Mouse (Mus musculus) limb, embryonic 12.5 days (tissue): Measurements from ENCODE around the gene Pou3f3. TPM values are rescaled to one million over a fixed set of nuclear protein-coding genes. Genes with fewer than 3 reads are reported as not detected.

Experiments used
- ATAC-seq: fragments of 200-750 bp; cut with Nextera tagmentation; 2 replicates; pipeline ENCODE4 v1.8.0; 2017; ENCODE audit warnings: low read depth, moderate TSS enrichment; ENCODE audit not compliant: insufficient number of reproducible peaks, insufficient read depth, low FRiP score, low TSS enrichment
- H3K27ac ChIP-seq: fragments of 300-500 bp; sonication (generic); 2 replicates; pipeline ENCODE4 v1.5.1; 2016; ENCODE audit warnings: mild to moderate bottlenecking, moderate library complexity
- H3K27me3 ChIP-seq: fragments of 300-500 bp; sonication (generic); 2 replicates; pipeline ENCODE4 v1.6.1; 2016; ENCODE audit warnings: mild to moderate bottlenecking, moderate library complexity
- H3K36me3 ChIP-seq: fragments of 300-500 bp; sonication (generic); 2 replicates; pipeline ENCODE4 v1.6.1; 2016; ENCODE audit warnings: mild to moderate bottlenecking, moderate library complexity
- H3K4me1 ChIP-seq: fragments of 300-500 bp; sonication (generic); replicated peaks from 2 replicates; pipeline ENCODE4 v1.6.1; 2016
- H3K4me2 ChIP-seq: fragments of 300-500 bp; sonication (generic); 2 replicates; pipeline ENCODE4 v1.6.1; 2016; ENCODE audit warnings: mild to moderate bottlenecking, moderate library complexity
- H3K4me3 ChIP-seq: fragments of 300-500 bp; sonication (generic); replicated peaks from 2 replicates; pipeline ENCODE4 v1.5.1; 2016; ENCODE audit warnings: mild to moderate bottlenecking
- H3K9ac ChIP-seq: fragments of 300-500 bp; sonication (generic); replicated peaks from 2 replicates; pipeline ENCODE4 v1.6.1; 2016; ENCODE audit warnings: mild to moderate bottlenecking, moderate library complexity
- H3K9me3 ChIP-seq: fragments of 300-500 bp; sonication (generic); 2 replicates; pipeline ENCODE4 v1.6.1; 2016; ENCODE audit warnings: mild to moderate bottlenecking, moderate library complexity
- WGBS: fragments of 180-500 bp; shearing (Covaris S2); methylation state at CpG from one replicate; pipeline ENCODE4 v1.1.7; 2016; 5-methylcytosine and 5-hydroxymethylcytosine counted together
- polyA plus RNA-seq: library from polyadenylated mRNA; unstranded; fragments of >200 nt; fragmentation: Nextera tagmentation; extraction: Ambion mirVana; gene quantifications from 2 replicates; pipeline ENCODE4 v1.2.1, GENCODE M21; 2016

The Pou3f3 gene
- polyA plus RNA-seq, 1 experiment from 2014 or later = 0.50 TPM

DNA sequence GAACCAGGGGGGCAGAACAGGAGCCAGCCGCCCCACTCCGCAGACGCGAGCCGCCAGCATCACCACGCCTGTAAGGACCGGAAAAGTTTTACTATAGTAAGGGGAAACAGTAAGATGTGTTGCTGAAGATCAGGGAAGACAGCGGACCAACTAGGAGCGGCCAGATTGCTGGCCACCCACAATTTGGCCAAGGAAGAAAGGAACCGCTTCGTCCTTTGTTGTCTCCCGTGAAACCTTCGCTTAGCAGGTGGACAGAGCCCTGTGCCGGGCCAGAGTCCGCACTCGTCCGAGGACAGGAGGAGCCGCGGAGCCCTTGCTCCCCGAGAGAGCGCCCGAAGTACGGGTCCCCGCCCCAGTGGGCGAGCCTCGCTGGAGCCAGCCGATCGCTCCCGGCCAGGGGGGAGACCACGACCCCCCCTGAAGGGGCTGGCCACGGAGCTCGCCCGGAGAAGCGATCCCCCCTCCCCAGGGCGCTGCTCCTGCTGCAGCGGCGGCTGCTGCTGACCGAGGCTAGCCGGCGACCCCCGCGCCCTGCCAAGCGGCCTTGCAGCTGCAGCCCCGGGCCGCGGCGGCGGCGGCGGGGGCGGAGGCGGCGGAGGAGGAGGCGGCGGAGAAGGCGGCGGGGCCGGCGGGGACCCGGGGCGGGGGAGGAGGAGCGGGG is 933 bp downstream of the Pou3f3 start:
- Histone ChIP-seq H3K27ac (no peak overlapping the region), H3K9me3 (no peaks in the 10 kb centered on the region), H3K4me1 (peaks cover 39% of the 10 kb centered on the region), H3K27me3 (peaks cover 89% of the 10 kb centered on the region), H3K4me3 (peak overlapping the region; percentile 52), H3K4me2 (peak overlapping the region; percentile 79), H3K36me3 (no peaks in the 10 kb centered on the region), H3K9ac (peak overlapping the region; percentile 60)
- ATAC-seq = no peak
- WGBS = under 1% methylated on average over 42 of the region's 62 CpGs

DNA sequence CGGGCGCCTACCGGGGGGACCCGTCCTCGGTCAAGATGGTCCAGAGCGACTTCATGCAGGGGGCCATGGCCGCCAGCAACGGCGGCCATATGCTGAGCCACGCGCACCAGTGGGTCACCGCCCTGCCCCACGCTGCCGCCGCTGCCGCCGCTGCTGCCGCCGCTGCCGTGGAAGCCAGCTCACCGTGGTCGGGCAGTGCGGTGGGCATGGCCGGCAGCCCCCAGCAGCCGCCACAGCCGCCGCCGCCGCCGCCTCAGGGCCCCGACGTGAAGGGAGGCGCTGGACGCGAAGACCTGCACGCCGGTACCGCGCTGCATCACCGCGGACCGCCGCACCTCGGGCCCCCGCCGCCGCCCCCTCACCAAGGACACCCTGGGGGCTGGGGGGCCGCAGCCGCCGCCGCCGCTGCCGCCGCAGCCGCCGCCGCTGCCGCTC is 1.8 kb downstream of the Pou3f3 start:
- ATAC-seq = no peak
- 0% methylated on average over 44 of the region's 58 CpGs for WGBS
- Histone ChIP-seq H3K27me3 (peaks cover 88% of the 10 kb centered on the region), H3K9ac (0 out of 2 replicates have a peak overlapping the region, but pooled peaks have one; percentile 37), H3K27ac (no peak overlapping the region), H3K4me1 (peaks cover 39% of the 10 kb centered on the region), H3K9me3 (no peaks in the 10 kb centered on the region), H3K4me3 (peak overlapping the region; percentile 52), H3K36me3 (no peaks in the 10 kb centered on the region), H3K4me2 (peak overlapping the region; percentile 79)

DNA sequence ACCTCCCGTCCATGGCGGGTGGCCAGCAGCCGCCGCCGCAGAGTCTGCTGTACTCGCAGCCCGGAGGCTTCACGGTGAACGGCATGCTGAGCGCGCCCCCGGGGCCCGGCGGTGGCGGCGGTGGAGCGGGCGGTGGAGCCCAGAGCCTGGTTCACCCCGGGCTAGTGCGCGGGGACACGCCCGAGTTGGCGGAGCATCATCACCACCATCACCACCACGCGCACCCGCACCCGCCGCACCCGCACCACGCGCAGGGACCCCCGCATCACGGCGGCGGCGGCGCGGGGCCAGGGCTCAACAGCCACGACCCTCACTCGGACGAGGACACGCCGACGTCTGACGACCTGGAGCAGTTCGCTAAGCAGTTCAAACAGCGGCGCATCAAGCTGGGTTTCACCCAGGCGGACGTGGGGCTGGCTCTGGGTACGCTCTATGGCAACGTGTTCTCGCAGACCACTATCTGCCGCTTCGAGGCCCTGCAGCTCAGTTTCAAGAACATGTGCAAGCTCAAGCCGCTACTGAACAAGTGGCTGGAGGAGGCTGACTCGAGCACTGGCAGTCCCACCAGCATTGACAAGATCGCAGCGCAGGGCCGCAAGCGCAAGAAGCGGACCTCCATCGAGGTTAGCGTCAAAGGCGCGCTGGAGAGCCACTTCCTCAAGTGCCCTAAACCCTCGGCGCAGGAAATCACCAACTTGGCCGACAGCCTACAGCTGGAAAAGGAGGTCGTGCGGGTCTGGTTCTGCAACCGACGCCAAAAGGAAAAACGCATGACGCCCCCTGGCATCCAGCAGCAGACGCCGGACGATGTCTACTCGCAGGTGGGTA is 2.4 kb downstream of the Pou3f3 start:
- no peak for ATAC-seq

DNA sequence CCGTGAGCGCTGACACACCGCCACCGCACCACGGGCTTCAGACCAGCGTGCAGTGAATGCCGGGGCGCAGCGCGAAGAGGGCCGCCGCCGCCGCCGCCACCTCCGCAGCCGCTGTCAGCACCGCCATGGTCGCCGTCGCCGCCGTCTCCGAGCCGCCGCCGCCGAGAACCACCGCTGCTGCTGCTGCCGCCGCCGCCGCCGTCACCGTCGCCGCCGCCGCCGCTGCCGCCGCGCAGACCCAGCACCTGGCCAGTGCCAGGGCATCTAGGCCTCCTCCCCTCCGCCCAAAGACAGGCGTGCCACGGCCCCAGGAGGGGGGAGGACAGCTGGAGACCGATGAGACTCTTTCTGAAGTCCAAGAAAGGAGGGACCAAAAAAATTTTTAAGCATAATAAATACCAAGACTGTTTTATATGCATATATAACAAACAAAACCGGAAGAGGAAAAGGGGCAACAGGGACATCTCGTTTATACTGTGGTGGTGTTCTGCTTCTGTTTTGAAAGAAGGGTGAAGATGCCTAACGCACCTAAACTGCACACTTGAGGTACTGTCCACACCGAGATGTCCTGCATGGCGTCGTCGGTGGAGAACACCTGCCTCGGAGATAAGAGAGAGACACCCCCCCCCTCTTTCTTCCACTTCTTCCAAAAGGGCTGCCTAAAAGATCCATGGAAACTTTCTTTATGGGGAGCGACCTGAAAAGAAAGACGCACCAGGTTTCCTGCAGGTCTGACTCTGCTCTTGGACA is 3.2 kb downstream of the Pou3f3 start:
- WGBS = under 1% methylated on average over 42 of the region's 57 CpGs
- no peak for ATAC-seq
- Histone ChIP-seq H3K4me2 (peak overlapping the region; percentile 79), H3K9me3 (no peaks in the 10 kb centered on the region), H3K27me3 (peaks cover 86% of the 10 kb centered on the region), H3K4me3 (peak overlapping the region; percentile 52), H3K36me3 (no peaks in the 10 kb centered on the region), H3K4me1 (peaks cover 34% of the 10 kb centered on the region), H3K27ac (no peak overlapping the region), H3K9ac (0 out of 2 replicates have a peak overlapping the region, but pooled peaks have one; percentile 27)

More for the DNA sequence above, 2.4 kb downstream of the Pou3f3 start:
- WGBS = under 1% methylated on average over 76 of the region's 80 CpGs
- Histone ChIP-seq H3K4me1 (peaks cover 39% of the 10 kb centered on the region), H3K4me3 (peak overlapping the region; percentile 52), H3K9me3 (no peaks in the 10 kb centered on the region), H3K4me2 (peak overlapping the region; percentile 79), H3K27me3 (peaks cover 86% of the 10 kb centered on the region), H3K36me3 (no peaks in the 10 kb centered on the region), H3K27ac (no peak overlapping the region), H3K9ac (0 out of 2 replicates have a peak overlapping the region, but pooled peaks have one; percentile 37)

DNA sequence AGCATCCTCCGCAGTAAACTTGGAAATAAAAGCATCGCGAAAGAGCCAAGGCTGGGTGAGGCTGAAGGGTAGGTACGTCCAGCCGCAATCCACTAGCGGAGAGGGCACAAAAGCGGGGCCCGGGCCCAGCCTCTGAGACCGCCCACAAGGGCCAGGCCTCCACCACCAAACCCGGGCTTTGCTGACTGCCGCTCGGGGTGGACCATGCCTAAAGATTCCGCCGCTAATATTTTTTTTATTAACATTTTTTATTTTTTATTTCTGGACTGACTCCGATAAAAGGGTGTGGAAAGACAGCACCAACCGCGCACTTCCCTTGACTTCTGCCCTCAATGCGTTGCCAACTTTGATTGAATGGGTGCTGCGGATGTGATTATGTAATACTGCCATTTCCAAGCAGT is 3.9 kb downstream of the Pou3f3 start:
- H3K4me1 ChIP-seq = peaks cover 26% of the 10 kb centered on the region
- no peak overlapping the region for H3K4me2 ChIP-seq
- H3K27ac ChIP-seq = no peak overlapping the region
- H3K4me3 ChIP-seq = no peak overlapping the region
- H3K27me3 ChIP-seq = peaks cover 86% of the 10 kb centered on the region
- H3K9me3 ChIP-seq = no peaks in the 10 kb centered on the region
- H3K9ac ChIP-seq = no peak overlapping the region
- H3K36me3 ChIP-seq = no peaks in the 10 kb centered on the region
- ATAC-seq = no peak
- WGBS = under 1% methylated on average over 19 of the region's 19 CpGs

DNA sequence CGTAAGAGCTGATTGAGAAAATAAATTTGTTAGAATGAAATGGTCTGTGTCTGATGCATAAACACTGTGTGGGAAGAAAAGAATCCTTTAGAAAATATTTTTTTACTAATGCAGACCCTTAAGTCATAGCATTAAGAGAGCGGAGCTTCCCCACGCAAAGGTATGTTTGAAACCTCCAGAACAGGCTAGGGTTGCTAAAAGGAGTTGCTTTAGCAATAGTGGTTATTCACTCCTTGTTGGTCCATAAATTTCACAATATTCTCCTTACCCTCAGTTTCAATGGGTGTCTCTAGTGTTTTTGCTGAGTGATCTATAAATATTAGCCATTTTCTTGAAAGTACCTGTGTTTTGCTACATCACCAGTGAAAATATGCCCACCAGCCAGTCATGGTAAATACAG is 4.6 kb downstream of the Pou3f3 start:
- WGBS = 7% methylated on average over 3 of the region's 3 CpGs
- Histone ChIP-seq H3K4me2 (no peak overlapping the region), H3K27ac (no peak overlapping the region), H3K9ac (no peak overlapping the region), H3K4me1 (peaks cover 26% of the 10 kb centered on the region), H3K27me3 (peaks cover 85% of the 10 kb centered on the region), H3K36me3 (no peaks in the 10 kb centered on the region), H3K4me3 (no peak overlapping the region), H3K9me3 (no peaks in the 10 kb centered on the region)
- ATAC-seq = no peak

DNA sequence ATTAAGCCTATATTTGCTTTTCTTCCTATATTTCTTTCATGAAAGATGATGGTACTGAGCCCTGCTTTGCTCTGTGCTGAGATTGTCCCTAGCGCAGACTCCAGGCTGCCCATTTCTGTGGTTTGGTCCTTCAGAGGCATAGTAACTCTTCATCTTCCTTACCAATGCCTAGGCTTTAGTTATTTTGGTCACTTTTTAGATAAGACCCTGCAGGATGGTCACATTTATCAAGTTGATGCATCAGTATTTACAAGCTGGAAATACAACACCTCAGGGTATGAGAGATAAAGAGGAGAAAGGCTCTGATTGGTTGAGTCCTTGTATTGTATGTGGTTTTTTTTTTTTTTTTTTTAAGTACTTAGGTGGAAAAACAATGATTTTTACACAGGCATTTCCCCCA is 5.2 kb downstream of the Pou3f3 start:
- WGBS = 10% methylated on average over 1 of the region's 1 CpGs
- Histone ChIP-seq H3K4me2 (no peak overlapping the region), H3K4me1 (peaks cover 25% of the 10 kb centered on the region), H3K4me3 (no peak overlapping the region), H3K9ac (no peak overlapping the region), H3K36me3 (no peaks in the 10 kb centered on the region), H3K27me3 (peaks cover 85% of the 10 kb centered on the region), H3K27ac (no peak overlapping the region), H3K9me3 (no peaks in the 10 kb centered on the region)
- no peak for ATAC-seq

DNA sequence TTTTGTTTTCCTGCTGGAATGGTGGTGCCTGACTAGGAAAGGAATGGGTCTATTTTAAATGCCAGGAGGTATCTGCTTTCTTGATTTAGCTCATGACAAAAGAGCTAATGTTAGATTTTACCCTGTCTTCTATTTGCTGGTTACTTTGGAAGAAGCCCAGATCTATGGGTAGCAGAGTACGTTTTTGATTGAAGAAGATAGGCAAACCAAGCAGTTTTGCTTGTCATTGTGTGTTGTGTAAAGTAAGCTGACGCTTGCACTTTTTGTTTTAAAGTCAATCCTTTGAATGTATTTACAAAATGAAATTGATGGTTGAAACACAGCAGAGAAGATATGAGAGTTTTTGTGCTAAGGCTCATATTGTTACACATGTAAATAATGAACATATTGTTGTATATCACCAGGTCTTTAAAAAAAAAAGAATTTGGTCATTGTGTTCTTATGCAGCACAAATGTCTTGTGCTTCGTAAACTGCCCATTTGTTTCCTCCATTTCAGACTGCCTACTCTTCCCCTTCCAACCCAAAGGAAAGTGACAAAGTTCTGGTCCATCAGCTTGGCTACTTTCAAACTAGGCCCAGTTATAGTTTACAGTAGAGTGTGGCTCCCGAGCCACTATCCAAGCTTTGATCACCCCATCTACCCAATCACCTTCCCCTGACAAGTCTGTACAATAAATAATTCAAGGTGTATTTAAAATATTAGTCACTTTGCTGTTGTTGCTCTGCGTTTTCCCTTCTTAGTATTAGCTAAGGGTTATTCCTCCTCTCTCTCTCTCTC is 6.5 kb downstream of the Pou3f3 start:
- H3K36me3 ChIP-seq = no peaks in the 10 kb centered on the region
- no peak overlapping the region for H3K9ac ChIP-seq
- H3K4me1 ChIP-seq = peaks cover 17% of the 10 kb centered on the region
- no peak overlapping the region for H3K4me3 ChIP-seq
- H3K9me3 ChIP-seq = no peaks in the 10 kb centered on the region
- H3K4me2 ChIP-seq = no peak overlapping the region
- no peak for ATAC-seq
- no peak overlapping the region for H3K27ac ChIP-seq
- peaks cover 85% of the 10 kb centered on the region for H3K27me3 ChIP-seq
- 13% methylated on average over 5 of the region's 5 CpGs for WGBS

DNA sequence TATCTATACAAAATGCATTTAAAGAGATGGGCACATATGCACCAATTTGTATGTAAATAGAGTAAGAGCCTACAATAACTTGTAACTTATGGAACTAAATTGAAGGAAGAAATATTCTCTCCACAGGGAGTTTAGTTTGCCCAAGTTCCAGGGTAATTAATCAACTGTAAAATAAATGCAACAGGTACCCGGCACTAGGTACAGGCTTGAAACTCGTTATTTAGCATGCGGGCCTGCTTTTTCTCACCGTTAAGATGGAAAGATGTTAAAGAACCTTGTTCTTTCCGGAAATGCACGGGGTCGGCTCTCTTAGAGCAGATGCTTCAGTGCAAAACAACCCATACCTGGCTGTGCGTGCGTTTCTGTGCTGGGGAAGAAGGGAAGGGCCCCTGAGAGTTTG is 7.4 kb downstream of the Pou3f3 start:
- Histone ChIP-seq H3K4me3 (no peak overlapping the region), H3K27me3 (peaks cover 85% of the 10 kb centered on the region), H3K36me3 (no peaks in the 10 kb centered on the region), H3K9ac (no peak overlapping the region), H3K4me1 (peaks cover 9% of the 10 kb centered on the region), H3K27ac (no peak overlapping the region), H3K9me3 (no peaks in the 10 kb centered on the region), H3K4me2 (no peak overlapping the region)
- WGBS = 2% methylated on average over 9 of the region's 9 CpGs
- no peak for ATAC-seq

DNA sequence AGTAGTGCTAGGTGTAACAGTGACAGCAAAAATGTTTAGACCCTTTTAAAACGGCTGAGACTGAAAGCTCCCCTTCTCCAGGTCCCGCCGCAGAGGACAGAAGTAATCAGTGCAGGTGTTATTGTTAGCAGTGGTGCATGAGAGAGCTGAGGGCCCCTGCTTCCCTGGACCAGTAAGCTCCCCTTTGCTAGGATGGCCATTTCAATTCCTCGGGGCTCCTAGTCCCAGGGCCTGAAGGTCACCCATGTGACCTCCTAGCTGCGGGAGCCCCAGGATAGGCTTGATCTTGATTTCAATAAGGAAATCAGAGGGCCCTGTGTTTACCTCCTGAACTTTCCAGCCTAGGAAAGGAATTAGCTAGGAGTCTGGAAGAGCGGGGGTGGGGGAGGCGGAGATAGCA is 7.9 kb downstream of the Pou3f3 start:
- H3K9ac ChIP-seq = no peak overlapping the region
- H3K9me3 ChIP-seq = no peaks in the 10 kb centered on the region
- H3K27ac ChIP-seq = no peak overlapping the region
- peaks cover 7% of the 10 kb centered on the region for H3K4me1 ChIP-seq
- no peak overlapping the region for H3K4me2 ChIP-seq
- WGBS = 1% methylated on average over 7 of the region's 7 CpGs
- ATAC-seq = no peak
- H3K27me3 ChIP-seq = peaks cover 85% of the 10 kb centered on the region
- H3K36me3 ChIP-seq = no peaks in the 10 kb centered on the region
- no peak overlapping the region for H3K4me3 ChIP-seq
